Mouse (Mus musculus) gastrocnemius, postnatal 10 days (tissue): Measurements from ENCODE around the gene Aqp6. TPM values are rescaled to one million over a fixed set of nuclear protein-coding genes. Genes with fewer than 3 reads are reported as not detected.

Experiments
- DNase-seq: peaks from one replicate; pipeline ENCODE4 v3.0.0; 2021; ENCODE audit warnings: mixed read lengths
- long read RNA-seq, 2 experiments: library from polyadenylated mRNA; stranded (forward); transcript quantifications; one replicate each; pipeline ENCODE4 v2.0.0; 2021
- total RNA-seq, 2 experiments: library from RNA; stranded (reverse); gene quantifications; 2 replicates each; pipeline ENCODE4 v1.2.3; 2021

Gene Aqp6
- not detected for total RNA-seq
- long read RNA-seq, experiment 1 = 0 reads
- long read RNA-seq, experiment 2 = 0 reads

- DNase-seq = no peak
Measured at GRCm38 (mm10) chr15:99600986-99601822, at the start of gene Aqp6. Aqp6 (plus strand) TSS chr15:99601400.

- no peak for DNase-seq
Measured at GRCm38 (mm10) chr15:99553767-99554166, 47.4 kb upstream of the Aqp6 start.

- no peak for DNase-seq
Measured at GRCm38 (mm10) chr15:99558947-99559346, 42.3 kb upstream of the Aqp6 start.

- no peak for DNase-seq
Measured at GRCm38 (mm10) chr15:99560246-99560645, 41.0 kb upstream of the Aqp6 start.

DNA sequence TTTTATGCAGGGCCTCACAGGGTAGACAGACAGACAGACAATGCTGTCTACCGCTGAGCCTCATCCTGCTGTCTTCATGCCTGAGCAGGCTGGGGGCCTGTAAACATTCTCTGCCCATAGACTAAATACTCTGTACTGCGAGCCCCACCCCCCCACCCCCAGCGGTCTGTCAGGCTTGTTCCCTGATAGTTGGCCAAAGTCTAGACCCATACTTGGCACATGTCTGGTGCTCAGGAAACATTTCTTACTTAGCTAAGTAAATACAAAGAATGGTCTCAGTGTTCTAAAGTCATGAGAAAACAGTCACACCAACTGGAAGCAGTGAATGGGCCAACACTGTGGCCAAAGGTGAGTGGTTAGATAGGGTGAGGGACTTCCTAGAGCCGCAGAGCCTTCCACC, 33.8 kb upstream of the Aqp6 start:
- DNase-seq = no peak

GRCm38 (mm10) chr15:99568682-99569081, 32.5 kb upstream of the Aqp6 start:
- no peak for DNase-seq

- DNase-seq = no peak
Measured at GRCm38 (mm10) chr15:99569123-99569522, 32.1 kb upstream of the Aqp6 start.

DNA sequence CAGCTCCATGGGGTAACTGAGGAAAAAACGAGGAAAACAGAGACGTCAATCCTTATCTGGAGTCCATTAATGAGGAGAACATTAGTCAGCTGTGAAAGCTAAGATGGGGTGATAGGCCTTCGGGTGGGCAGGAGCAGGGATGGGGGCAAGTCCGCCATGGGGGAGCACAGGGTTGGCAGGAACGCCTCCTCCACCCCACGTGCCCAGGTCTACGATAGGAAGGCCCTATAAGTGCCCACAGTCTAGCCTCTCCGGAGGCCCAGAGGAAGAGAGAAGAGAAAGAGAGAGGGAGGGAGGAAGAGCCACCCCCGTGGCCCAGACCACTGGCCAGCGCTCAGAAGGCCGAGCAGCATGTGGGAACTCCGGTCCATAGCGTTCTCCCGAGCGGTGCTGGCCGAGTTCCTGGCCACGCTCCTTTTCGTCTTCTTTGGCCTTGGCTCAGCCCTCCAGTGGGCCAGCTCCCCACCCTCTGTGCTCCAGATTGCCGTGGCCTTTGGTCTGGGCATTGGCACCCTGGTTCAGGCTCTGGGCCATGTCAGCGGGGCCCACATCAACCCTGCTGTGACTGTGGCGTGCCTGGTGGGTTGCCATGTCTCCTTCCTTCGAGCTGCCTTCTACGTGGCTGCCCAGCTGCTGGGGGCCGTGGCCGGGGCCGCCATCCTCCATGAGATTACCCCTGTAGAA, 22.3 kb upstream of the Aqp6 start, which contains the start of gene Aqp2:
Aqp2 (plus strand) TSS at position 254 of the 684 bp plus-strand sequence.
- DNase-seq = no peak

DNA sequence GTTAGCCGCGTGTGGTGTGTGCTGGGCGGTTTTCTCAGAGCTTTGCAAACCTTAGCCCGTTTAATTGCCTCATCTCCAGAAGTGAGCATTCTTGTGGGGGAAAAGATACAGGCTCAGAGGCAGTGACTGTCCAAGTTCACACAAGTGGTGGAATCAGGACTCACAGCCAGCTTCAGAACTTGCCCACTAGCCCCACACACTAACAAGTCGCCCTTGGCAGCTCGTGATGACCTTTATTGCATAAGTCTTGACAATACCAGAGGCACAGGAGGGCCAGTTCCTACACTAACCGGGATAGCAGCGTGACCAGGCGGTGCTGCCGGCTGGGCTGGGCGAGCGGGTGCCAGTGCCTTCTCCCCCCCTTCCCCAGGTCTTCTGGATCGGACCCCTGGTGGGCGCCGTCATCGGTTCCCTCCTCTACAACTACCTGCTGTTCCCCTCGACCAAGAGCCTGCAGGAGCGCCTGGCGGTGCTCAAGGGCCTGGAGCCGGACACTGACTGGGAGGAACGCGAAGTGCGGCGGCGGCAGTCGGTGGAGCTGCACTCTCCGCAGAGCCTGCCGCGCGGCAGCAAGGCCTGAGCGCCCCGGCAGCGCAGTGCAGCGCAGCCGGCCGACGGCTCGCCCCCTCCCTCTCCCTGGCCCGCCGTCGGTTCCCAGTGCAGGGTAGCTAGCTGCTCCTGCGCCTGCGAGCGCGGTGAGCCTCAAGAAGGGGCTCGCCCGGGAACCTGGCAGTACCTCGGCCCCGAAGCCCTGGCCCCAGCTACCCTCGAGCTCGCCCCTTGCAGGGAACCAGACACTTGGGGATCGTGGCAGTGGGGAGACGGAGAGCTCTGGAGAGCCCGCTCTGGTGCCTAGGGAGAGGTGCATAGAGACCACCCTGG, 17.5 kb upstream of the Aqp6 start:
- peak; percentile 51 for DNase-seq

- DNase-seq = no peak
Measured at GRCm38 (mm10) chr15:99584407-99585202, 16.6 kb upstream of the Aqp6 start.

GRCm38 (mm10) chr15:99585741-99586140, 15.5 kb upstream of the Aqp6 start:
- no peak for DNase-seq

- DNase-seq = no peak
Measured at GRCm38 (mm10) chr15:99586525-99586924, 14.7 kb upstream of the Aqp6 start.

GRCm38 (mm10) chr15:99589237-99589636, 12.0 kb upstream of the Aqp6 start:
- no peak for DNase-seq

DNA sequence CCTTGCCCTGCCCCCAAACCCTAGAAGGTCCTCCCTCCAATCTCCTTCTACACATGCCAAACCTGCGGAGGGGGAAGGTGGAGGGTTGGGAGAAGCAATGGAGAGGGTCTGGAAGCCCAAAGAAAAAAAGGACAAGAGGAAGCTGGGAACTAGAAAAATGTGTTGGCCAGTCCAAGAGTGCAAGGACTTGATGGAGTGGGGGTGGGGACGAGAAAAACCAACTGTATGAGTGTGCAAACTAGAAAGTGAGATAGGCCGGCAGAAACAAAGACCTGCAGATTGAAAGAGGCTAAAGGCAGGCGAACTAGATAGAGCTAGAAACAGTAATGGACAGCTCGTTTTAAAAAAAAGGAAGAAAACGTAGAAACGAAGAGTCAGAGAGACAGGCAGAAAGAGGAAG, 11.5 kb upstream of the Aqp6 start:
- no peak for DNase-seq

- no peak for DNase-seq
Measured at GRCm38 (mm10) chr15:99590429-99591084, 10.6 kb upstream of the Aqp6 start, which contains the start of gene Aqp5. Aqp5 (plus strand) TSS chr15:99590782.

DNA sequence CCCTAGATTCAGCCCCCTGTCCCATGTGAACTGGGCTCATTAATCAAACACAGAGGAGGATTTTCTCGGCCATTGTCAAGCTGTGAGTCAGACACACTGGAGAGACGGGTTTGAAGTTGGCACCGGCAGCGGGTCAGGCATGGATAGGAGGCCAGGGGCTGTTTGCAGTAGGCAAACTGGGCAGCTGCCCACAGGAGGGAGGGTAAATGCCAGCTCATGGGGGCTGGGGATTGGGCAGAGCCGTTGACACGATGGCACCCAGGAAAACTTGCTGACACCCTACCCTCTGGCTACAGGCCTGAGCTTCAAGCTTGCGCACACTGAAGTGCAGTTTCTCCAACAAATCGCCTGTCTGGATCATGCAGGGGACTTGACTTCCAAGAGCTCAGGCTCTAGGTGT, 9.0 kb upstream of the Aqp6 start:
- DNase-seq = no peak

- no peak for DNase-seq
Measured at GRCm38 (mm10) chr15:99592877-99593276, 8.3 kb upstream of the Aqp6 start.

DNA sequence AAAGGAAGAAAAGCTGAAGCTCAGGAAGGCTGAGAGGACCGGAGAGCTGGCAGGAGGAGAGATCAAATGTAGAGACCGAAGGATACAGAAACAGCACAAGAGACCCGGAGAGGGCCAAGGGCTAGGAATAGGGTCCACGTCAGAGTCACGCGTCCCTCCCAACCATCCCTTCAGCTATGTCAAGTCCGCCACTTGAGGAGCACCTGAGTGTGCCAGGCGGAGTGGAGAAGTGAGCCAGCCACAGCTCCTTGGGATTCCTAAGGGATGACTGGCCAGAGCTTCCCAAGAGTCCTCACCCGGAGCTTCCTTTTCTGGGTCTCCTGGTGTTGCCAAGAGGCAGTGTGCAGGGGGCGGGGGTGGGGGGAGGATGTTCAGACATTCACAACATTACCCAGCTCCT, 6.2 kb upstream of the Aqp6 start:
- no peak for DNase-seq

GRCm38 (mm10) chr15:99596056-99596687, 5.0 kb upstream of the Aqp6 start:
- peak; percentile 89 for DNase-seq

DNA sequence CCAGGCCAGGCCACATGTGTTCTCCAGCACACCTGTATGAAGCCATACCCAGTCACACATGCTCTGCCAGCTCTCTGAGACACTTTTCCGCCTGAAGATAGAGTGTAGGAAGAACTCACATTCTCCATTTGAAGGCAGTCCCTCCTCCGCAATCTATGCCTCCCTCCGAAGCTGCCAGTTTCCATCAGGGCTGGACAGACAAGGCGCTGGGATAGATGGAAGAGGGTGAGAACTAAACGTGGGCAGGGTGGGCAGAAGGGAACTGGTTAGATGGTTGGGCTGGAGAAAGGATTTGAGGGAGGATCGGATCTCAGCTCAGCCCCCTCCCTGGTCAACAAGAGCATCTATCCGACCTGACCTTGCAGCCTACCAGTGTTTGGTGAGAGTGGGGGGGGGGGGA, 4.4 kb upstream of the Aqp6 start:
- DNase-seq = no peak

DNA sequence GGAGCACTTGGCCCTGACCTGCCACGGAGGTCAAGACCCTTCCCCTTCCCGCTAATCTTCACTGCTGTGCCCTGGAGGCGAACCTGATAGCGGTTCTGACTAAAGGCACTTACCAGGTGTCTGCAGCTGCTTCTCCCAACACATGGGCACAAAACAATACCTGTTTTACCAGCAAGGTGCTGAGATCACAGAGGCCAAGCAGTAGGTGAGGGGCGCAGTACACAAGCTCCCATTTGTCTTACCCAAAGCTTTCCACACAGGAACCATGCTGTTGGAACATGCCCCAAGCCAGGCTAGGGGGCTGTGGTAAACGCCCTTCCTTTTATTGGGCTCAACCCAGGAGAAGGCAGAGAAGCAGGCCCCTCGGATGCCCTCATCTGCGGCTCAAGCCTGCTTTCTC, 3.6 kb upstream of the Aqp6 start:
- DNase-seq = no peak
